Mouse (Mus musculus): ENCODE data around the gene Serpinb9g.
"Not testable (repeated sequence)": the region's sequence is repeated elsewhere in the genome, so short reads cannot be mapped to it uniquely, and the experiment has no call there.

The Serpinb9g gene

DNA sequence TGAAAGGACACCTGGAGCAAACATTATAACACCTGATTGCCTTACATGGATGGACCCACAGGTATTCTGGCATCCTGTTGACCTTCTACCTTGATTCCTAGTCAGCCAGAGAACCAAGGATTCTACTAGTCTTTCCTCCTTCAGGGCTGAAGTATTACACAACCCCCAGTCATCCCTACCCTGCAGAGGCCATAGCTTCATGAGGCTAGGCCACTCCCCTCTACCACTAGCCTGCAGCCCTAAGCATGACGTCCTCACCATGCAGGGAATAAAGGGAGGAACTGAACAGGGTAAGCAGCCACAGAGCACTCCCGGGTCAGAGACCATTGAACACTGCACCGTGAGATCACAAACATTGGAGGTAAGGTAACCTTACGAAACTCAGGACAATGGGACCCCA is at the start of gene Serpinb9g:
Gene Serpinb9g, plus strand, starts transcription at position 301 of the 400 bp plus-strand sequence.
- not testable (repeated sequence) for DNase-seq (ENCODE audit: low spot score in 2 of 2)

DNA sequence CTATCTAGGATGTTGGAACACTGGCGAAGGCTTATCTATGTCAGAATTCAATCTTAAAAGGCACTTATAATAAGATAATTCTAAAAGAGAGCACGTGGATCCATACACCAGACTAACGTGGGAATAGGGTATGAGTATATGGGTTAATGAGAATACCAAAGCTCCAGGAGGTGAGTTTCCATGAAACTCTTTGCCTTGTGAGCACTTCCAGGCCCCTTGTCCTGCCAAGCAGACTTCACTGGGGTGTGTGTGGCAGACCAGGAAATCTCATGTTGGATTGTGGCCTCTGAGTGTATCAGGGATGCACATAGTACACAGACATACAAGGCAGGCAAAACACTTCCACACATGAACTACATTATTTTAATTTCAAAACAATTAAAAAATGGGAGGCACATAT is 718 bp upstream of the Serpinb9g start:
- not testable (repeated sequence) for DNase-seq (ENCODE audit: low spot score in 2 of 2)

DNA sequence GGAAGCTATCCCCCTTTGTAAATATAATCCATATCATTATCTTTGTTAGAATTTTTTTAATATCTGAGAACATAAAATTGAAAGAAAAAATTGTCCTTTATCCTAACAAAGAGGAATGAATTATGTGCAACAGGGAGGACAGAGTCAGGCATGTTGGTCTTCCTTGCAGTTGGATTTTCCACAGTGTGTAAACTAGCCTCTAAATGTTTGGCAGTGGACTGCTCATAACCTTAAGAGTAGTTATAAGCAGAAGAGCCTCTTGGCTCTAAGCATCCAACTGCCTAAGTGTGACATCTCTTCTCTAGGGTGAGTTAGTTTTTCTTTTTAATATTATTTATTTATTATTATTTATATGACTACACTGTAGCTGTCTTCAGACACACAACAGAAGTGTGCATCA is 40.0 kb downstream of the Serpinb9g start:
- DNase-seq (ENCODE audit: low spot score in 2 of 2) = no peak

DNA sequence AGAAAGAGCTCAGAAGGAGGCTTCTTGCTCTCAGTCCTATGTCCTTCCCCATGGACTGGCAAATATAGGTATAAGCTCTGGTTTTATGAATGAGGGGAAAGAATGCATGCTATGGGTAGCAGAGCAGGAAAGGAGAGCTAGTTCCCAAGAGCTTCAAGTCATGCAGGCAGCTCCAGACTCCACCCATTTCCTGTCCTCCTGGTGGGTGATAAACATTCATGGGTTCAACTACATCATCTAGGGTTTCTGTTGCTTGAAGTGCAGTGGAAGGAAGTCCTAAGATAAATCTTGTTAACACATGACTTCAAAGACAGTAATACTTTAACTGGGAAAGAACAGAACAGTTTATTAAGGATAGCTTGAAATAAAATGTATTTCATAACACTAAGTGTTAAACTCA is 48.2 kb downstream of the Serpinb9g start:
- no peak for DNase-seq (ENCODE audit: low spot score in 2 of 2)
